15 mouse cellular contexts compared by ENCODE assay signal in genomic region chr9:11119153-11119552, GRCm38 (mm10).
"Had no signal": no experiment of that assay in that cellular context is flagged by ENCODE, and none has a peak within 500 bp of the region (broad histone marks: within the 10 kb centered on the region; RNA-seq: fewer than 3 reads in every experiment).

No protein-coding gene starts in this region.

- H3K4me2 ChIP-seq: neural tube, embryonic 15.5 days; stomach, embryonic 15.5 days had no signal

- H3K9me3 ChIP-seq: neural tube, embryonic 15.5 days; stomach, embryonic 15.5 days had no signal

- DNase-seq: retina, postnatal 1 day; right cerebral cortex, adult 18-20 months; right cerebral cortex, postnatal 14 days; right cerebral cortex, postnatal 25 days; right cerebral cortex, postnatal 4 days; spleen, adult 18-20 months; thymus, adult 18-20 months; thymus, adult 2 months; thymus, postnatal 14 days; thymus, postnatal 25 days; thymus, postnatal 36 days; thymus, postnatal 4 days had no signal

- H3K27me3 ChIP-seq: neural tube, embryonic 15.5 days; stomach, embryonic 15.5 days had no signal

- H3K4me1 ChIP-seq: neural tube, embryonic 15.5 days; stomach, embryonic 15.5 days had no signal

- H3K9ac ChIP-seq: neural tube, embryonic 15.5 days; stomach, embryonic 15.5 days had no signal

- H3K4me3 ChIP-seq: neural tube, embryonic 15.5 days; stomach, embryonic 15.5 days had no signal

- H3K36me3 ChIP-seq: neural tube, embryonic 15.5 days; stomach, embryonic 15.5 days had no signal

- H3K27ac ChIP-seq: neural tube, embryonic 15.5 days; stomach, embryonic 15.5 days; stomach, postnatal 0 days had no signal
